ENCODE assay signal across 47 mouse cellular contexts in the genomic region with DNA sequence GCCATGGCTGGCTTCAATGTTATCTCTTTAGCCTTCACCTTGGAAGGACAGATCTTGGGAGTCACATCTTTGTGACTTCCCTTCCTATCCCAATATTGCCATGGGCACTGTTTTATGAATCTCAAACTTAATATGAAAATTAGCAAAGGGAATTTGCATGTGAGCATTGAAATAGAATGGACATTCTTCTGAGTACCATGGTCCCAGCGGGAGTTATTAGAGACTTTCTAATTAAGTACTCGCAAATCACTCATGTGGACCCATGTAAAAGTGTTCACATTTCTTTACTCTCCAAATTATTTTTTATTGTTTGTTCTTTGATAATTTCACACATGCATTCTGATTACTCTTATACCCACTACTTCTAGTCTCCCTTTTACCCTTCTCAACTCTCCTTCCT. TPM values are rescaled to one million over a fixed set of nuclear protein-coding genes. Genes with fewer than 3 reads are reported as not detected.
"Had no signal": no experiment of that assay in that cellular context is flagged by ENCODE, and none has a peak within 500 bp of the region (broad histone marks: within the 10 kb centered on the region; RNA-seq: fewer than 3 reads in every experiment).

Gene Olfr1427 (minus strand): TSS at position 101 of the 400 bp plus-strand sequence.

- H3K27me3 ChIP-seq: limb, embryonic 12.5 days; limb, embryonic 13.5 days; limb, embryonic 15.5 days; liver, embryonic 12.5 days; liver, embryonic 13.5 days; liver, embryonic 15.5 days; lung, embryonic 15.5 days; megakaryocyte, embryonic 14.5 days; midbrain, embryonic 12.5 days; midbrain, embryonic 13.5 days; midbrain, embryonic 15.5 days had no signal

- H3K4me1 ChIP-seq: limb, embryonic 10.5 days; limb, embryonic 12.5 days; limb, embryonic 13.5 days; limb, embryonic 15.5 days; liver, embryonic 12.5 days; liver, embryonic 13.5 days; liver, embryonic 15.5 days; lung, embryonic 15.5 days; megakaryocyte, embryonic 14.5 days; midbrain, embryonic 10.5 days; midbrain, embryonic 12.5 days; midbrain, embryonic 13.5 days; midbrain, embryonic 15.5 days had no signal

- H3K36me3 ChIP-seq: limb, embryonic 10.5 days; limb, embryonic 12.5 days; limb, embryonic 13.5 days; limb, embryonic 15.5 days; liver, embryonic 12.5 days; liver, embryonic 13.5 days; liver, embryonic 15.5 days; lung, embryonic 15.5 days; midbrain, embryonic 10.5 days; midbrain, embryonic 12.5 days; midbrain, embryonic 13.5 days; midbrain, embryonic 15.5 days had no signal

- H3K27ac ChIP-seq: limb, embryonic 10.5 days; limb, embryonic 12.5 days; limb, embryonic 13.5 days; limb, embryonic 15.5 days; liver, embryonic 12.5 days; liver, embryonic 13.5 days; liver, embryonic 14.5 days; liver, embryonic 15.5 days; lung, embryonic 15.5 days; macrophage; midbrain, embryonic 10.5 days; midbrain, embryonic 12.5 days; midbrain, embryonic 13.5 days; midbrain, embryonic 15.5 days had no signal

- DNase-seq: left cerebral cortex, postnatal 4 days; liver; liver, embryonic 13.5 days; liver, postnatal 0 days; lung, adult 18-20 months; lung, adult 2 months; lung, embryonic 14.5 days; lung, postnatal 10 days; lung, postnatal 14 days; lung, postnatal 36 days; lung, postnatal 4 days; midbrain, embryonic 14.5 days had no signal

- H3K4me3 ChIP-seq: limb, embryonic 10.5 days; limb, embryonic 12.5 days; limb, embryonic 13.5 days; limb, embryonic 15.5 days; liver, embryonic 12.5 days; liver, embryonic 13.5 days; liver, embryonic 15.5 days; lung, embryonic 15.5 days; megakaryocyte, embryonic 14.5 days; midbrain, embryonic 10.5 days; midbrain, embryonic 12.5 days; midbrain, embryonic 13.5 days; midbrain, embryonic 15.5 days; myocyte had no signal

RNA-seq across cellular contexts. Expression of gene Olfr1427, which starts in this region (rescaled TPM):
- total RNA-seq: left cerebral cortex, adult 18-20 months; left cerebral cortex, adult 8-10 months; left cerebral cortex, postnatal 14 days; left cerebral cortex, postnatal 25 days; left cerebral cortex, postnatal 36 days; left cerebral cortex, postnatal 4 days; liver, adult 2 months; megakaryocyte progenitor cell, adult 5-6 weeks; megakaryocyte, adult 5-6 weeks; megakaryocyte-erythroid progenitor cell, adult 5-6 weeks; midbrain, postnatal 0 days; monocyte, adult 5-6 weeks had no signal
- polyA plus RNA-seq: limb, embryonic 10.5 days; limb, embryonic 11.5 days; limb, embryonic 12.5 days; limb, embryonic 13.5 days; limb, embryonic 14.5 days; limb, embryonic 15.5 days; liver, adult 2 months; liver, embryonic 11.5 days; liver, embryonic 12.5 days; liver, embryonic 13.5 days; liver, embryonic 14.5 days; liver, embryonic 15.5 days; liver, embryonic 16.5 days; liver, postnatal 0 days; lung, adult 2 months; lung, embryonic 14.5 days; lung, embryonic 15.5 days; lung, embryonic 16.5 days; lung, postnatal 0 days; macrophage; midbrain, embryonic 10.5 days; midbrain, embryonic 11.5 days; midbrain, embryonic 12.5 days; midbrain, embryonic 13.5 days; midbrain, embryonic 14.5 days; midbrain, embryonic 15.5 days; midbrain, embryonic 16.5 days; midbrain, postnatal 0 days; myocyte; neural tube, embryonic 11.5 days had no signal
